Mouse (Mus musculus): ENCODE data around the gene Lgals7. TPM values are rescaled to one million over a fixed set of nuclear protein-coding genes. Genes with fewer than 3 reads are reported as not detected.
A peak's percentile ranks its signal among the peaks of the same experiment; 100 is the strongest.

Lgals7 gene
- polyA plus RNA-seq, 1 experiment from 2014 or later, result 0.34 TPM

GRCm38 (mm10) chr7:28899972-28900371 lies 36.3 kb downstream of the Lgals7 start:
- Histone ChIP-seq H3K4me2 (ENCODE audit: low read depth, low read length) (no peak overlapping the region), H3K36me3 (replicated peaks; ENCODE audit: insufficient read depth, low read length) (peaks cover 96% of the 10 kb centered on the region), H3K9ac (replicated peaks) (no peak overlapping the region), H3K27ac (ENCODE audit: low read depth) (no peak overlapping the region), H3K9me3 (ENCODE audit: low read length) (no peaks in the 10 kb centered on the region), H3K4me1 (ENCODE audit: insufficient read depth) (no peaks in the 10 kb centered on the region), H3K27me3 (ENCODE audit: insufficient read depth, low read length) (no peaks in the 10 kb centered on the region), H3K4me3 (ENCODE audit: low read depth, low read length) (no peak overlapping the region)
- no peak for ATAC-seq
- no peak for TF ChIP-seq EP300 (IDR thresholded peaks at IDR 0.05; ENCODE audit: low read depth)
- peak; percentile 33; the same call in 1 of the 2 replicates for TF ChIP-seq CTCF (IDR thresholded peaks at IDR 0.05; ENCODE audit: low read depth)
- WGBS (ENCODE audit: insufficient replicate concordance), result 85% methylated on average over 4 of the region's 4 CpGs
- DNase-seq, result no peak

- no peaks in the 10 kb centered on the region for H3K27me3 ChIP-seq (ENCODE audit: insufficient read depth, low read length)
- DNase-seq (no peak), ATAC-seq (no peak)
- no peak overlapping the region for H3K4me3 ChIP-seq (ENCODE audit: low read depth, low read length)
- H3K36me3 ChIP-seq (replicated peaks; ENCODE audit: insufficient read depth, low read length), result peaks cover 95% of the 10 kb centered on the region
- no peaks in the 10 kb centered on the region for H3K4me1 ChIP-seq (ENCODE audit: insufficient read depth)
- H3K9ac ChIP-seq (replicated peaks), result no peak overlapping the region
- H3K27ac ChIP-seq (ENCODE audit: low read depth), result no peak overlapping the region
- no peak for TF ChIP-seq CTCF (IDR thresholded peaks at IDR 0.05; ENCODE audit: low read depth)
- TF ChIP-seq EP300 (IDR thresholded peaks at IDR 0.05; ENCODE audit: low read depth), result no peak
- H3K9me3 ChIP-seq (ENCODE audit: low read length), result no peaks in the 10 kb centered on the region
- no peak overlapping the region for H3K4me2 ChIP-seq (ENCODE audit: low read depth, low read length)
- 91% methylated on average over 13 of the region's 13 CpGs for WGBS (ENCODE audit: insufficient replicate concordance)
Observed at GRCm38 (mm10) chr7:28901311-28902125, 37.9 kb downstream of the Lgals7 start.

- H3K36me3 ChIP-seq (replicated peaks; ENCODE audit: insufficient read depth, low read length), result peaks cover 95% of the 10 kb centered on the region
- H3K27ac ChIP-seq (ENCODE audit: low read depth), result no peak overlapping the region
- no peak for ATAC-seq
- no peaks in the 10 kb centered on the region for H3K9me3 ChIP-seq (ENCODE audit: low read length)
- H3K4me2 ChIP-seq (ENCODE audit: low read depth, low read length), result no peak overlapping the region
- H3K4me1 ChIP-seq (ENCODE audit: insufficient read depth), result no peaks in the 10 kb centered on the region
- TF ChIP-seq CTCF (IDR thresholded peaks at IDR 0.05; ENCODE audit: low read depth), result no peak
- WGBS (ENCODE audit: insufficient replicate concordance), result 89% methylated on average over 6 of the region's 6 CpGs
- DNase-seq, result no peak
- no peak overlapping the region for H3K4me3 ChIP-seq (ENCODE audit: low read depth, low read length)
- H3K9ac ChIP-seq (replicated peaks), result no peak overlapping the region
- no peaks in the 10 kb centered on the region for H3K27me3 ChIP-seq (ENCODE audit: insufficient read depth, low read length)
Observed at GRCm38 (mm10) chr7:28902180-28902579, 38.5 kb downstream of the Lgals7 start.

- no peak overlapping the region for H3K27ac ChIP-seq (ENCODE audit: low read depth)
- H3K4me1 ChIP-seq (ENCODE audit: insufficient read depth), result no peaks in the 10 kb centered on the region
- no peak overlapping the region for H3K9ac ChIP-seq (replicated peaks)
- H3K4me3 ChIP-seq (ENCODE audit: low read depth, low read length), result no peak overlapping the region
- no peak overlapping the region for H3K4me2 ChIP-seq (ENCODE audit: low read depth, low read length)
- ATAC-seq (no peak), DNase-seq (no peak)
- 87% methylated on average over 3 of the region's 3 CpGs for WGBS (ENCODE audit: insufficient replicate concordance)
- H3K27me3 ChIP-seq (ENCODE audit: insufficient read depth, low read length), result no peaks in the 10 kb centered on the region
- no peak for TF ChIP-seq CTCF (IDR thresholded peaks at IDR 0.05; ENCODE audit: low read depth)
- no peak for TF ChIP-seq EP300 (IDR thresholded peaks at IDR 0.05; ENCODE audit: low read depth)
- H3K36me3 ChIP-seq (replicated peaks; ENCODE audit: insufficient read depth, low read length), result peaks cover 95% of the 10 kb centered on the region
- H3K9me3 ChIP-seq (ENCODE audit: low read length), result no peaks in the 10 kb centered on the region
Observed at GRCm38 (mm10) chr7:28902809-28903208, 39.2 kb downstream of the Lgals7 start.

GRCm38 (mm10) chr7:28903778-28904177 lies 40.1 kb downstream of the Lgals7 start:
- Histone ChIP-seq H3K9ac (replicated peaks) (no peak overlapping the region), H3K27ac (ENCODE audit: low read depth) (no peak overlapping the region), H3K27me3 (ENCODE audit: insufficient read depth, low read length) (no peaks in the 10 kb centered on the region), H3K4me2 (ENCODE audit: low read depth, low read length) (no peak overlapping the region), H3K9me3 (ENCODE audit: low read length) (no peaks in the 10 kb centered on the region), H3K4me3 (ENCODE audit: low read depth, low read length) (no peak overlapping the region), H3K4me1 (ENCODE audit: insufficient read depth) (no peaks in the 10 kb centered on the region), H3K36me3 (replicated peaks; ENCODE audit: insufficient read depth, low read length) (peaks cover 95% of the 10 kb centered on the region)
- DNase-seq (no peak), ATAC-seq (no peak)
- 87% methylated on average over 10 of the region's 10 CpGs for WGBS (ENCODE audit: insufficient replicate concordance)
- TF ChIP-seq CTCF (IDR thresholded peaks at IDR 0.05; ENCODE audit: low read depth) (no peak), EP300 (IDR thresholded peaks at IDR 0.05; ENCODE audit: low read depth) (no peak)

GRCm38 (mm10) chr7:28907195-28907594 lies 43.5 kb downstream of the Lgals7 start:
- Histone ChIP-seq H3K9me3 (ENCODE audit: low read length) (no peaks in the 10 kb centered on the region), H3K9ac (replicated peaks) (no peak overlapping the region), H3K27me3 (ENCODE audit: insufficient read depth, low read length) (no peaks in the 10 kb centered on the region), H3K36me3 (replicated peaks; ENCODE audit: insufficient read depth, low read length) (peaks cover 95% of the 10 kb centered on the region), H3K4me2 (ENCODE audit: low read depth, low read length) (no peak overlapping the region), H3K4me3 (ENCODE audit: low read depth, low read length) (no peak overlapping the region), H3K4me1 (ENCODE audit: insufficient read depth) (no peaks in the 10 kb centered on the region), H3K27ac (ENCODE audit: low read depth) (no peak overlapping the region)
- ATAC-seq, result no peak
- 88% methylated on average over 5 of the region's 5 CpGs for WGBS (ENCODE audit: insufficient replicate concordance)
- no peak for DNase-seq
- no peak for TF ChIP-seq CTCF (IDR thresholded peaks at IDR 0.05; ENCODE audit: low read depth)
- TF ChIP-seq EP300 (IDR thresholded peaks at IDR 0.05; ENCODE audit: low read depth), result no peak
